Comparison of ENCODE assay signal across 9 mouse cellular contexts in the genomic region with DNA sequence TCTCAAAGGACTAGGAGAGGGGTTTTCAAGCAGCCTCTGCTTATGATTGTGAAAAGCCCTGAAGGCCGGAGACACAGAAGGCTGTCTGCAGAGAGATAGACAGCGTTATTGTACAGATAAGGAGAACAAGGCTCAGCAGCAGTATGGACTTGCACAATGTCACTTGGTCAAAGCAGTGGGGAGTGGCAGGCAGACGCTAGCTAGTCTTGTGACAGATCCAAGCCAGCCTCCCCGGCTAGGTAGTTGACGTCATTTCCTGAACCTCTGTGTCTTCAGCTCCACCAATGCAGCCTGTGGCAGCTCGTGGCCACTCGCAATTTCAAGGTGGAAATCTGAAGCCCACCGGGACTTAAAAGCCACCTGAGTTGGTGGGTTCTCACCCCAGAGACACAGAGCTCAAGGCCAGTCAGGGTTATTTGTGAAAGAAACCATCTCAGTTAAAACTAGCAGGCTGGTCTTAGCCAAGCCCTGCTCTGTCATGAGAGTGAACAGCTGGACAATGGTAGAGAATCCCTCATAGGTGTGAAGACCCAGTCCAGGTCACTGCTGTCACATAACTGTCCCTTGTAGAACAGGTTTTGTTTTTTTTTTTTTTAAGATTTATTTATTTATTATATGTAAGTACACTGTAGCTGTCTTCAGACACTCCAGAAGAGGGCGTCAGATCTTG. TPM values are rescaled to one million over a fixed set of nuclear protein-coding genes. Genes with fewer than 3 reads are reported as not detected.
DNase-seq lines count a peak whose midpoint lies in the region; ATAC-seq and TF ChIP-seq lines count a peak whose summit lies in the region.
"Had no signal": no experiment of that assay in that cellular context is flagged by ENCODE, and none has a peak within 500 bp of the region (broad histone marks: within the 10 kb centered on the region; RNA-seq: fewer than 3 reads in every experiment).

No protein-coding gene starts in this region.

- H3K9me3 ChIP-seq in midbrain, embryonic 10.5 days (replicated peaks) = no peaks in the 10 kb centered on the region
- no peaks in the 10 kb centered on the region for H3K9me3 ChIP-seq in midbrain, embryonic 15.5 days
- no peaks in the 10 kb centered on the region for H3K9me3 ChIP-seq in heart, embryonic 15.5 days (replicated peaks)
- peaks cover 5% of the 10 kb centered on the region for H3K9me3 ChIP-seq in megakaryocyte, embryonic 14.5 days
- H3K9me3 ChIP-seq: neural tube, embryonic 13.5 days had no signal

- WGBS in midbrain, embryonic 10.5 days = 86% methylated on average over 9 of the region's 9 CpGs
- 76% methylated on average over 9 of the region's 9 CpGs for WGBS in midbrain, embryonic 15.5 days
- WGBS in heart, embryonic 15.5 days = 26% methylated on average over 9 of the region's 9 CpGs

- no peaks in the 10 kb centered on the region for H3K36me3 ChIP-seq in midbrain, embryonic 10.5 days
- no peaks in the 10 kb centered on the region for H3K36me3 ChIP-seq in midbrain, embryonic 15.5 days (replicated peaks)
- no peaks in the 10 kb centered on the region for H3K36me3 ChIP-seq in heart, embryonic 15.5 days
- peaks cover 43% of the 10 kb centered on the region for H3K36me3 ChIP-seq in megakaryocyte, embryonic 14.5 days (replicated peaks; ENCODE audit: low read length)
- H3K36me3 ChIP-seq: neural tube, embryonic 13.5 days had no signal

- no peak overlapping the region for H3K4me2 ChIP-seq in midbrain, embryonic 15.5 days
- peak overlapping the region; percentile 25 for H3K4me2 ChIP-seq in heart, embryonic 15.5 days
- H3K4me2 ChIP-seq: neural tube, embryonic 13.5 days had no signal

- H3K27me3 ChIP-seq in midbrain, embryonic 10.5 days (ENCODE audit: low read depth, poor library complexity, severe bottlenecking) = no peaks in the 10 kb centered on the region
- no peaks in the 10 kb centered on the region for H3K27me3 ChIP-seq in midbrain, embryonic 15.5 days (replicated peaks)
- H3K27me3 ChIP-seq in heart, embryonic 15.5 days = no peaks in the 10 kb centered on the region
- no peaks in the 10 kb centered on the region for H3K27me3 ChIP-seq in megakaryocyte, embryonic 14.5 days (replicated peaks)
- H3K27me3 ChIP-seq: neural tube, embryonic 13.5 days had no signal

- DNase-seq in midbrain, embryonic 10.5 days (ENCODE audit: low spot score) = no peak
- DNase-seq in yolk sac, embryonic 10.5 days (ENCODE audit: low spot score) = peak; percentile 83
- no peak for DNase-seq in cerebellum, postnatal 4 days (ENCODE audit: low spot score in 2 of 2)
- DNase-seq in layer of hippocampus, postnatal 14 days (ENCODE audit: low spot score in 2 of 2) = no peak
- DNase-seq in gastrocnemius, adult 2 months = no peak

- no peak overlapping the region for H3K9ac ChIP-seq in midbrain, embryonic 15.5 days
- H3K9ac ChIP-seq in heart, embryonic 15.5 days = no peak overlapping the region
- H3K9ac ChIP-seq: neural tube, embryonic 13.5 days had no signal

- ATAC-seq in midbrain, embryonic 15.5 days (replicated peaks) = no peak
- peak; percentile 61 for ATAC-seq in heart, embryonic 15.5 days (replicated peaks; ENCODE audit: insufficient number of reproducible peaks, insufficient read depth, low FRiP score, low read depth)

- H3K4me3 ChIP-seq in midbrain, embryonic 10.5 days = no peak overlapping the region
- no peak overlapping the region for H3K4me3 ChIP-seq in midbrain, embryonic 15.5 days
- no peak overlapping the region for H3K4me3 ChIP-seq in heart, embryonic 15.5 days
- peak overlapping the region; percentile 88 for H3K4me3 ChIP-seq in megakaryocyte, embryonic 14.5 days (replicated peaks)
- H3K4me3 ChIP-seq in gastrocnemius, adult 2 months = no peak overlapping the region
- H3K4me3 ChIP-seq: neural tube, embryonic 13.5 days had no signal

- intact Hi-C loops in gastrocnemius, adult 2 months (cut with DNase I) = no loop called here

- TF ChIP-seq CTCF in gastrocnemius, adult 2 months (IDR thresholded peaks at IDR 0.05) = no peak

- 0 out of 2 replicates have a peak, but pooled peaks cover 5% of the 10 kb centered on the region for H3K4me1 ChIP-seq in midbrain, embryonic 10.5 days
- H3K4me1 ChIP-seq in midbrain, embryonic 15.5 days = no peaks in the 10 kb centered on the region
- H3K4me1 ChIP-seq in heart, embryonic 15.5 days (replicated peaks) = peaks cover 11% of the 10 kb centered on the region
- peaks cover 86% of the 10 kb centered on the region for H3K4me1 ChIP-seq in megakaryocyte, embryonic 14.5 days
- H3K4me1 ChIP-seq: neural tube, embryonic 13.5 days had no signal

- 0 out of 2 replicates have a peak overlapping the region, but pooled peaks have one; percentile 23 for H3K27ac ChIP-seq in midbrain, embryonic 10.5 days (replicated peaks)
- H3K27ac ChIP-seq in midbrain, embryonic 15.5 days = no peak overlapping the region
- H3K27ac ChIP-seq in heart, embryonic 15.5 days = peak overlapping the region; percentile 53
- H3K27ac ChIP-seq in gastrocnemius, adult 2 months = no peak overlapping the region
- H3K27ac ChIP-seq: neural tube, embryonic 13.5 days had no signal

RNA-seq across cellular contexts. Expression of a gene that starts 3.3 kb away (rescaled TPM):
- 0.46 and 0.60 TPM in 2 replicates for polyA plus RNA-seq in midbrain, embryonic 10.5 days (2016; fragmentation: Nextera tagmentation; extraction: Ambion mirVana)
- 0.19 TPM in 1 of 2 replicates, not detected in the other for polyA plus RNA-seq in midbrain, embryonic 15.5 days (2015; fragmentation: Nextera tagmentation; extraction: Ambion mirVana)
- 0.49 and 0.55 TPM in 2 replicates for polyA plus RNA-seq in heart, embryonic 15.5 days (2015; fragmentation: Nextera tagmentation; extraction: Ambion mirVana)
- polyA plus RNA-seq in megakaryocyte, embryonic 14.5 days (2012; ENCODE audit: insufficient read depth, low replicate concordance) = 1.3 and 4.9 TPM in 2 replicates
- under 1 TPM in 1 of 2 experiments, not detected in 1; 0.09 TPM for total RNA-seq in layer of hippocampus, postnatal 14 days (2021)
- total RNA-seq in gastrocnemius, adult 2 months (2021) = under 1 TPM; 0.10 to 0.11 TPM

RNA-seq across cellular contexts. Expression of a gene that starts 22.0 kb away (rescaled TPM):
- 54.0 and 63.7 TPM in 2 replicates for polyA plus RNA-seq in midbrain, embryonic 10.5 days (2016; fragmentation: Nextera tagmentation; extraction: Ambion mirVana)
- 63.2 and 68.3 TPM in 2 replicates for polyA plus RNA-seq in midbrain, embryonic 15.5 days (2015; fragmentation: Nextera tagmentation; extraction: Ambion mirVana)
- polyA plus RNA-seq in heart, embryonic 15.5 days (2015; fragmentation: Nextera tagmentation; extraction: Ambion mirVana) = 38.1 and 61.6 TPM in 2 replicates
- polyA plus RNA-seq in megakaryocyte, embryonic 14.5 days (2012; ENCODE audit: insufficient read depth, low replicate concordance) = 19.9 and 22.2 TPM in 2 replicates
- total RNA-seq in layer of hippocampus, postnatal 14 days (2021) = 10 to 100 TPM; 48.9 to 52.6 TPM
- 10 to 100 TPM; 17.0 to 23.0 TPM for total RNA-seq in gastrocnemius, adult 2 months (2021)

RNA-seq across cellular contexts. Expression of a gene that starts 24.9 kb away (rescaled TPM):
- polyA plus RNA-seq in midbrain, embryonic 10.5 days (2016; fragmentation: Nextera tagmentation; extraction: Ambion mirVana) = 216 and 225 TPM in 2 replicates
- 92.1 and 96.0 TPM in 2 replicates for polyA plus RNA-seq in midbrain, embryonic 15.5 days (2015; fragmentation: Nextera tagmentation; extraction: Ambion mirVana)
- 123 and 130 TPM in 2 replicates for polyA plus RNA-seq in heart, embryonic 15.5 days (2015; fragmentation: Nextera tagmentation; extraction: Ambion mirVana)
- polyA plus RNA-seq in megakaryocyte, embryonic 14.5 days (2012; ENCODE audit: insufficient read depth, low replicate concordance) = 6.2 TPM in 1 of 2 replicates, not detected in the other
- total RNA-seq in layer of hippocampus, postnatal 14 days (2021) = 10 to 100 TPM; 59.5 to 67.2 TPM
- 10 to 100 TPM; 36.7 to 44.8 TPM for total RNA-seq in gastrocnemius, adult 2 months (2021)

RNA-seq across cellular contexts. Expression of a gene that starts 43.0 kb away (rescaled TPM):
- 368 and 383 TPM in 2 replicates for polyA plus RNA-seq in midbrain, embryonic 10.5 days (2016; fragmentation: Nextera tagmentation; extraction: Ambion mirVana)
- 183 and 190 TPM in 2 replicates for polyA plus RNA-seq in midbrain, embryonic 15.5 days (2015; fragmentation: Nextera tagmentation; extraction: Ambion mirVana)
- 127 and 131 TPM in 2 replicates for polyA plus RNA-seq in heart, embryonic 15.5 days (2015; fragmentation: Nextera tagmentation; extraction: Ambion mirVana)
- 81.0 and 110 TPM in 2 replicates for polyA plus RNA-seq in megakaryocyte, embryonic 14.5 days (2012; ENCODE audit: insufficient read depth, low replicate concordance)
- 10 to 100 TPM; 78.4 to 85.6 TPM for total RNA-seq in layer of hippocampus, postnatal 14 days (2021)
- total RNA-seq in gastrocnemius, adult 2 months (2021) = 10 to 100 TPM; 27.2 to 30.6 TPM

RNA-seq across cellular contexts. Expression of a gene that starts 47.7 kb away (rescaled TPM):
- polyA plus RNA-seq in midbrain, embryonic 10.5 days (2016; fragmentation: Nextera tagmentation; extraction: Ambion mirVana) = 64.5 and 70.1 TPM in 2 replicates
- 57.0 and 63.4 TPM in 2 replicates for polyA plus RNA-seq in midbrain, embryonic 15.5 days (2015; fragmentation: Nextera tagmentation; extraction: Ambion mirVana)
- polyA plus RNA-seq in heart, embryonic 15.5 days (2015; fragmentation: Nextera tagmentation; extraction: Ambion mirVana) = 80.2 and 82.4 TPM in 2 replicates
- 27.0 and 31.8 TPM in 2 replicates for polyA plus RNA-seq in megakaryocyte, embryonic 14.5 days (2012; ENCODE audit: insufficient read depth, low replicate concordance)
- 10 to 100 TPM; 31.3 to 35.0 TPM for total RNA-seq in layer of hippocampus, postnatal 14 days (2021)
- 10 to 100 TPM; 31.7 to 43.4 TPM for total RNA-seq in gastrocnemius, adult 2 months (2021)

Comparison
In these comparisons a context has a peak if more than half of its experiments do, and no peak if none do; other contexts are left out.
1. H3K27ac ChIP-seq: peak in midbrain, embryonic 10.5 days (single experiment) and heart, embryonic 15.5 days (single experiment); none in midbrain, embryonic 15.5 days (single experiment) and gastrocnemius, adult 2 months (single experiment).
2. RNA of a gene that starts 24.9 kb away (polyA plus RNA-seq): 216 to 225 TPM in midbrain, embryonic 10.5 days, 123 to 130 TPM in heart, embryonic 15.5 days and 92.1 to 96.0 TPM in midbrain, embryonic 15.5 days; 6.2 TPM in megakaryocyte, embryonic 14.5 days; every median in the first group is over 10 times any median in the second.